In the genomic region with DNA sequence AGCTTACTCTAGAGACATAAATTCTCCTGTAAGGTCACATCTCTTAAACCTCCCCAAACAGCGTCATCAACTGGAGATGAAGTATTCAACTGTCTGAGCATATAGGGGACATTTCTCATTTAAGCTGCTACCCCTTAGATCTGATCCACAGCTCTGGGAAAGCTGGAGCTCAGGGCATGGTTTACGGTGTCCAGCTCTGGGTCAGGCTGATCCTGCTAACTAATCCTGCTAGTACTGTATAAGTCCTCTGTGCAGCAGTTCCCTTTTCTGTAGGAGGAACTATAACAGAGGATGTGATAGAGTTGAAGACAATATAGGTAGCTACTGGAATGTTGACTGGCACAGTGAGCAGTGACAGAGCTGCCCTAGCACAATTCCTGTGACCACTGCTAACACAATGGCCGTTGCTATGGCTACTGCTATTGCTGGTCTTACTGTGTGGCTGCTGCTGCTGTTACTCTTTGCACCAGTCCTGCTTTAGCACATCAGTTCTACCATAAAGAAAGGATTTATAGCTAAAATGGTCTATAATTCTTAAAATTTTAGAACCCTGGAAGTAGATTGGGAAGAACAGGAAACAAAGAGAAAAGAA, we compare ENCODE assay signal across 15 mouse cellular contexts.
A peak's percentile ranks its signal among the peaks of the same experiment; 100 is the strongest.
DNase-seq lines count a peak whose midpoint lies in the region; ATAC-seq lines count a peak whose summit lies in the region.
"Had no signal": no experiment of that assay in that cellular context is flagged by ENCODE, and none has a peak within 500 bp of the region (broad histone marks: within the 10 kb centered on the region; RNA-seq: fewer than 3 reads in every experiment).

No protein-coding gene starts in this region.

- H3K27ac ChIP-seq in embryonic facial prominence, embryonic 11.5 days (replicated peaks; ENCODE audit: low read depth, low read length), result no peak overlapping the region
- no peak overlapping the region for H3K27ac ChIP-seq in embryonic facial prominence, embryonic 10.5 days (replicated peaks)
- H3K27ac ChIP-seq in hindbrain, embryonic 10.5 days, result no peak overlapping the region
- H3K27ac ChIP-seq in midbrain, embryonic 11.5 days (ENCODE audit: low read depth, low read length), result no peak overlapping the region
- peak overlapping the region; percentile 63 for H3K27ac ChIP-seq in neural tube, embryonic 15.5 days (replicated peaks)
- H3K27ac ChIP-seq: embryonic facial prominence, embryonic 15.5 days; lung, embryonic 15.5 days had no signal

- no peak overlapping the region for H3K4me3 ChIP-seq in embryonic facial prominence, embryonic 11.5 days (ENCODE audit: low read depth, low read length)
- no peak overlapping the region for H3K4me3 ChIP-seq in embryonic facial prominence, embryonic 10.5 days
- H3K4me3 ChIP-seq in hindbrain, embryonic 10.5 days, result no peak overlapping the region
- H3K4me3 ChIP-seq in midbrain, embryonic 11.5 days (ENCODE audit: low read depth, low read length), result no peak overlapping the region
- no peak overlapping the region for H3K4me3 ChIP-seq in neural tube, embryonic 15.5 days (replicated peaks)
- H3K4me3 ChIP-seq: embryonic facial prominence, embryonic 15.5 days; lung, embryonic 15.5 days had no signal

- no peaks in the 10 kb centered on the region for H3K4me1 ChIP-seq in embryonic facial prominence, embryonic 11.5 days (ENCODE audit: control insufficient read depth, insufficient read depth, low read length)
- no peaks in the 10 kb centered on the region for H3K4me1 ChIP-seq in embryonic facial prominence, embryonic 10.5 days
- peaks cover 31% of the 10 kb centered on the region for H3K4me1 ChIP-seq in hindbrain, embryonic 10.5 days (replicated peaks)
- H3K4me1 ChIP-seq in midbrain, embryonic 11.5 days (ENCODE audit: control insufficient read depth, insufficient read depth, low read length), result peaks cover 6% of the 10 kb centered on the region; the same call in 1 of the 2 replicates
- peaks cover 12% of the 10 kb centered on the region for H3K4me1 ChIP-seq in neural tube, embryonic 15.5 days
- H3K4me1 ChIP-seq: embryonic facial prominence, embryonic 15.5 days; lung, embryonic 15.5 days had no signal

- no peak for DNase-seq in embryonic facial prominence, embryonic 11.5 days (ENCODE audit: low spot score)
- no peak for DNase-seq in embryonic facial prominence, embryonic 10.5 days (ENCODE audit: low spot score)
- DNase-seq in hindbrain, embryonic 10.5 days (ENCODE audit: low spot score), result peak; percentile 40
- DNase-seq in midbrain, embryonic 11.5 days (ENCODE audit: low spot score, missing footprints), result no peak
- DNase-seq in right cerebral cortex, postnatal 10 days (ENCODE audit: low spot score in 2 of 2), result no peak
- no peak for DNase-seq in lung, postnatal 10 days
- DNase-seq in kidney, postnatal 25 days, result no peak
- DNase-seq: adrenal gland, adult 2 months; cerebellum, adult 9-10 months; kidney, postnatal 10 days; thymus, postnatal 36 days had no signal

- ATAC-seq in embryonic facial prominence, embryonic 11.5 days (replicated peaks; ENCODE audit: insufficient number of reproducible peaks, low FRiP score, low TSS enrichment, low read depth), result 0 out of 2 replicates have a peak, but pooled peaks have one; percentile 48
- ATAC-seq in midbrain, embryonic 11.5 days (ENCODE audit: low FRiP score), result peak; percentile 86
- ATAC-seq in neural tube, embryonic 15.5 days (ENCODE audit: low FRiP score), result peak; percentile 67

- H3K9ac ChIP-seq in embryonic facial prominence, embryonic 11.5 days (replicated peaks; ENCODE audit: low read length), result no peak overlapping the region
- no peak overlapping the region for H3K9ac ChIP-seq in midbrain, embryonic 11.5 days (ENCODE audit: low read length)
- no peak overlapping the region for H3K9ac ChIP-seq in neural tube, embryonic 15.5 days (replicated peaks)
- H3K9ac ChIP-seq: embryonic facial prominence, embryonic 15.5 days; lung, embryonic 15.5 days had no signal

- WGBS in embryonic facial prominence, embryonic 11.5 days, result 77% methylated on average over 3 of the region's 3 CpGs
- WGBS in embryonic facial prominence, embryonic 10.5 days, result 81% methylated on average over 3 of the region's 3 CpGs
- 60% methylated on average over 3 of the region's 3 CpGs for WGBS in hindbrain, embryonic 10.5 days
- WGBS in midbrain, embryonic 11.5 days, result 64% methylated on average over 3 of the region's 3 CpGs
- WGBS in neural tube, embryonic 15.5 days, result 58% methylated on average over 3 of the region's 3 CpGs

- no peaks in the 10 kb centered on the region for H3K27me3 ChIP-seq in embryonic facial prominence, embryonic 11.5 days (ENCODE audit: control insufficient read depth, insufficient read depth, low read length)
- H3K27me3 ChIP-seq in embryonic facial prominence, embryonic 10.5 days (replicated peaks; ENCODE audit: low read depth, poor library complexity, severe bottlenecking), result no peaks in the 10 kb centered on the region
- H3K27me3 ChIP-seq in hindbrain, embryonic 10.5 days (ENCODE audit: insufficient read depth, poor library complexity, severe bottlenecking), result no peaks in the 10 kb centered on the region
- no peaks in the 10 kb centered on the region for H3K27me3 ChIP-seq in midbrain, embryonic 11.5 days (ENCODE audit: control insufficient read depth, insufficient read depth, low read length)
- no peaks in the 10 kb centered on the region for H3K27me3 ChIP-seq in neural tube, embryonic 15.5 days (replicated peaks)
- H3K27me3 ChIP-seq: embryonic facial prominence, embryonic 15.5 days; lung, embryonic 15.5 days had no signal

- no peak overlapping the region for H3K4me2 ChIP-seq in embryonic facial prominence, embryonic 11.5 days (ENCODE audit: low read depth, low read length)
- H3K4me2 ChIP-seq in midbrain, embryonic 11.5 days, result no peak overlapping the region
- no peak overlapping the region for H3K4me2 ChIP-seq in neural tube, embryonic 15.5 days
- H3K4me2 ChIP-seq: embryonic facial prominence, embryonic 15.5 days; liver, embryonic 11.5 days; lung, embryonic 15.5 days had no signal

- no peaks in the 10 kb centered on the region for H3K36me3 ChIP-seq in embryonic facial prominence, embryonic 11.5 days (replicated peaks; ENCODE audit: control insufficient read depth, insufficient read depth, low read depth, low read length)
- H3K36me3 ChIP-seq in embryonic facial prominence, embryonic 10.5 days (replicated peaks), result no peaks in the 10 kb centered on the region
- H3K36me3 ChIP-seq in hindbrain, embryonic 10.5 days, result no peaks in the 10 kb centered on the region
- H3K36me3 ChIP-seq in midbrain, embryonic 11.5 days (ENCODE audit: control insufficient read depth, insufficient read depth, low read length), result no peaks in the 10 kb centered on the region
- no peaks in the 10 kb centered on the region for H3K36me3 ChIP-seq in neural tube, embryonic 15.5 days
- H3K36me3 ChIP-seq: embryonic facial prominence, embryonic 15.5 days; lung, embryonic 15.5 days had no signal

- H3K9me3 ChIP-seq in embryonic facial prominence, embryonic 11.5 days (replicated peaks; ENCODE audit: control insufficient read depth, low read length), result no peaks in the 10 kb centered on the region
- no peaks in the 10 kb centered on the region for H3K9me3 ChIP-seq in embryonic facial prominence, embryonic 10.5 days
- H3K9me3 ChIP-seq in hindbrain, embryonic 10.5 days, result no peaks in the 10 kb centered on the region
- H3K9me3 ChIP-seq in midbrain, embryonic 11.5 days (ENCODE audit: control insufficient read depth, low read length), result no peaks in the 10 kb centered on the region
- no peaks in the 10 kb centered on the region for H3K9me3 ChIP-seq in neural tube, embryonic 15.5 days (replicated peaks)
- H3K9me3 ChIP-seq: embryonic facial prominence, embryonic 15.5 days; lung, embryonic 15.5 days had no signal
